In the genomic region with DNA sequence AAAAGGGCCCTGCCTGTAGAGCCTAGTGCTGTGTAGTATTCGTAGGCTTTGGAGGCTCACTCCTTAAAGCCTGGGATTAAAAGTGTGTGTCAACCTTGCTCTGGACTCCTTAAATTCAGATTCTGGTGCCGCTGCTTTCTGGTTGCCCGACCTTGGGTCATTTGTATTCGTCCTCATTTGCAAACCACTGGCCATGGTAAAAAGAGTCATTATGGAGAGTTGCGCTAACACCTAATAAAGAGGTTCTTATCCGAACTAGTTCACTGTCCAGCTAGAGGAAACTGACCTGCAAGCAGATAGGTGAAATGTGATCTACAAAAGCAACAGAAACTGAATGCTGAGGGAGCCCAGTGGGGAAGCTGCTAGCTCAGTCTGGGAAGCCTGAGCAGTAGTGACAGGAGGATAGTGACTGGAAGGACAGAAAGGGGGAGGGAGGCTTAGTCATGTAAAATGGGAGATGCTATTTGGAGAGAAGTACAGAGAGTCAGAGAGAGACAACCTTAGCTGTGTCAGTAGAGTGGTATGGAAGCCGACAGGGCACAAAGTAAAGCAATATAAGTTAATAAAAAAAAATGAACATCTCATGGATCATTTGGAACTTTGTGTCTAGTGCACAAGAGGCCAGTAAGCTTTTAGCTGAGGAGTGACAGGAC, we compare ENCODE assay signal across 7 mouse cellular contexts. TPM values are rescaled to one million over a fixed set of nuclear protein-coding genes. Genes with fewer than 3 reads are reported as not detected.
DNase-seq lines count a peak whose midpoint lies in the region; ATAC-seq and TF ChIP-seq lines count a peak whose summit lies in the region.

No protein-coding gene starts in this region.

- 67% methylated on average over 7 of the region's 7 CpGs for WGBS in liver, embryonic 11.5 days
- WGBS in forebrain, embryonic 12.5 days, result 56% methylated on average over 7 of the region's 7 CpGs
- 60% methylated on average over 7 of the region's 7 CpGs for WGBS in limb, embryonic 11.5 days
- 27% methylated on average over 7 of the region's 7 CpGs for WGBS in olfactory bulb, adult 2 months

- TF ChIP-seq CTCF in olfactory bulb, adult 2 months (IDR thresholded peaks at IDR 0.05; ENCODE audit: insufficient read depth, low read depth, low read length), result no peak

- peak overlapping the region; percentile 98 for H3K4me2 ChIP-seq in liver, embryonic 11.5 days
- H3K4me2 ChIP-seq in forebrain, embryonic 12.5 days, result peak overlapping the region; percentile 91
- peak overlapping the region; percentile 78; the same call in 1 of the 2 replicates for H3K4me2 ChIP-seq in limb, embryonic 11.5 days (ENCODE audit: low read depth, severe bottlenecking)

- H3K27me3 ChIP-seq in liver, embryonic 11.5 days (replicated peaks; ENCODE audit: control insufficient read depth, insufficient read depth, low read length), result no peaks in the 10 kb centered on the region
- H3K27me3 ChIP-seq in forebrain, embryonic 12.5 days, result no peaks in the 10 kb centered on the region
- H3K27me3 ChIP-seq in limb, embryonic 11.5 days (ENCODE audit: control insufficient read depth, insufficient read depth, low read length), result no peaks in the 10 kb centered on the region

- H3K27ac ChIP-seq in liver, embryonic 11.5 days (ENCODE audit: low read depth, low read length), result no peak overlapping the region
- no peak overlapping the region for H3K27ac ChIP-seq in forebrain, embryonic 12.5 days
- H3K27ac ChIP-seq in limb, embryonic 11.5 days (replicated peaks; ENCODE audit: low read depth, low read length), result no peak overlapping the region
- no peak overlapping the region for H3K27ac ChIP-seq in olfactory bulb, adult 2 months (ENCODE audit: insufficient read depth, low read depth, low read length)

- no peak for ATAC-seq in liver, embryonic 11.5 days (replicated peaks; ENCODE audit: low FRiP score)
- no peak for ATAC-seq in forebrain, embryonic 12.5 days (ENCODE audit: low FRiP score)
- no peak for ATAC-seq in limb, embryonic 11.5 days (ENCODE audit: insufficient number of reproducible peaks, low FRiP score, low TSS enrichment, low read depth)

- no peak overlapping the region for H3K9ac ChIP-seq in liver, embryonic 11.5 days (ENCODE audit: low read depth, low read length)
- H3K9ac ChIP-seq in forebrain, embryonic 12.5 days, result no peak overlapping the region; the same call in 1 of the 2 replicates
- H3K9ac ChIP-seq in limb, embryonic 11.5 days (ENCODE audit: low read length), result no peak overlapping the region

- no peak for DNase-seq in liver, embryonic 11.5 days (ENCODE audit: low spot score)
- DNase-seq in liver, result no peak
- DNase-seq in limb, embryonic 11.5 days (ENCODE audit: low spot score), result no peak
- DNase-seq in thymus, postnatal 4 days, result no peak
- no peak for DNase-seq in gastrocnemius, postnatal 10 days

- no peaks in the 10 kb centered on the region for H3K36me3 ChIP-seq in liver, embryonic 11.5 days (ENCODE audit: control insufficient read depth, insufficient read depth, low read length)
- no peaks in the 10 kb centered on the region for H3K36me3 ChIP-seq in forebrain, embryonic 12.5 days (replicated peaks)
- H3K36me3 ChIP-seq in limb, embryonic 11.5 days (ENCODE audit: control insufficient read depth, insufficient read depth, low read length), result no peaks in the 10 kb centered on the region

- peak overlapping the region; percentile 88 for H3K4me3 ChIP-seq in liver, embryonic 11.5 days (ENCODE audit: low read depth, low read length)
- peak overlapping the region; percentile 77; the same call in 1 of the 2 replicates for H3K4me3 ChIP-seq in forebrain, embryonic 12.5 days (replicated peaks)
- H3K4me3 ChIP-seq in limb, embryonic 11.5 days (ENCODE audit: low read depth, low read length), result no peak overlapping the region
- peak overlapping the region; percentile 14; the same call in 1 of the 2 replicates for H3K4me3 ChIP-seq in olfactory bulb, adult 2 months (ENCODE audit: insufficient read depth, low read depth, low read length)

- no peak for TF ChIP-seq POLR2A in olfactory bulb, adult 2 months (IDR thresholded peaks at IDR 0.05; ENCODE audit: insufficient read depth, low read depth, low read length)

- H3K4me1 ChIP-seq in liver, embryonic 11.5 days (replicated peaks; ENCODE audit: control insufficient read depth, insufficient read depth, low read length), result peaks cover 62% of the 10 kb centered on the region
- H3K4me1 ChIP-seq in forebrain, embryonic 12.5 days, result peaks cover 57% of the 10 kb centered on the region
- H3K4me1 ChIP-seq in limb, embryonic 11.5 days (ENCODE audit: control insufficient read depth, insufficient read depth, low read length), result peaks cover 20% of the 10 kb centered on the region
- H3K4me1 ChIP-seq in olfactory bulb, adult 2 months (ENCODE audit: control insufficient read depth, insufficient read depth, low read length), result peaks cover 41% of the 10 kb centered on the region

- no peaks in the 10 kb centered on the region for H3K9me3 ChIP-seq in liver, embryonic 11.5 days (ENCODE audit: control insufficient read depth, low read length)
- H3K9me3 ChIP-seq in forebrain, embryonic 12.5 days, result no peaks in the 10 kb centered on the region
- no peaks in the 10 kb centered on the region for H3K9me3 ChIP-seq in limb, embryonic 11.5 days (ENCODE audit: control insufficient read depth, low read length)

RNA-seq across cellular contexts. Expression of gene Stk40, which starts 1.5 kb away (rescaled TPM):
- 24.4 and 26.7 TPM in 2 replicates for polyA plus RNA-seq in liver, embryonic 11.5 days (2014; fragmentation: Nextera tagmentation; extraction: Ambion mirVana)
- polyA plus RNA-seq in forebrain, embryonic 12.5 days (2016; fragmentation: Nextera tagmentation; extraction: Ambion mirVana), result 42.8 and 48.5 TPM in 2 replicates
- polyA plus RNA-seq in limb, embryonic 11.5 days (2014; fragmentation: Nextera tagmentation; extraction: Ambion mirVana), result 27.8 and 30.4 TPM in 2 replicates
- polyA plus RNA-seq in olfactory bulb, adult 2 months (2012; ENCODE audit: insufficient read depth, insufficient read length, low replicate concordance, missing spikeins), result not detected in 2 replicates
- 10 to 100 TPM; 28.8 to 39.5 TPM for total RNA-seq in gastrocnemius, postnatal 10 days (2021)

RNA-seq across cellular contexts. Expression of gene Lsm10, which starts 8.8 kb away (rescaled TPM):
- polyA plus RNA-seq in liver, embryonic 11.5 days (2014; fragmentation: Nextera tagmentation; extraction: Ambion mirVana), result 46.6 and 53.3 TPM in 2 replicates
- 41.9 and 46.6 TPM in 2 replicates for polyA plus RNA-seq in forebrain, embryonic 12.5 days (2016; fragmentation: Nextera tagmentation; extraction: Ambion mirVana)
- 39.0 and 44.8 TPM in 2 replicates for polyA plus RNA-seq in limb, embryonic 11.5 days (2014; fragmentation: Nextera tagmentation; extraction: Ambion mirVana)
- not detected in 2 replicates for polyA plus RNA-seq in olfactory bulb, adult 2 months (2012; ENCODE audit: insufficient read depth, insufficient read length, low replicate concordance, missing spikeins)
- total RNA-seq in gastrocnemius, postnatal 10 days (2021), result 10 to 100 TPM in 1 of 2 experiments, 1 to 10 TPM in 1; 8.0 to 10.8 TPM

RNA-seq across cellular contexts. Expression of gene Eva1b, which starts 42.3 kb away (rescaled TPM):
- polyA plus RNA-seq in liver, embryonic 11.5 days (2014; fragmentation: Nextera tagmentation; extraction: Ambion mirVana), result 25.3 and 28.1 TPM in 2 replicates
- 13.1 and 15.9 TPM in 2 replicates for polyA plus RNA-seq in forebrain, embryonic 12.5 days (2016; fragmentation: Nextera tagmentation; extraction: Ambion mirVana)
- 64.3 and 70.3 TPM in 2 replicates for polyA plus RNA-seq in limb, embryonic 11.5 days (2014; fragmentation: Nextera tagmentation; extraction: Ambion mirVana)
- not detected in 2 replicates for polyA plus RNA-seq in olfactory bulb, adult 2 months (2012; ENCODE audit: insufficient read depth, insufficient read length, low replicate concordance, missing spikeins)
- 10 to 100 TPM; 20.0 to 25.5 TPM for total RNA-seq in gastrocnemius, postnatal 10 days (2021)

RNA-seq across cellular contexts. Expression of gene Oscp1, which starts 46.9 kb away (rescaled TPM):
- 6.6 TPM in 2 replicates for polyA plus RNA-seq in liver, embryonic 11.5 days (2014; fragmentation: Nextera tagmentation; extraction: Ambion mirVana)
- polyA plus RNA-seq in forebrain, embryonic 12.5 days (2016; fragmentation: Nextera tagmentation; extraction: Ambion mirVana), result 26.8 and 32.2 TPM in 2 replicates
- polyA plus RNA-seq in limb, embryonic 11.5 days (2014; fragmentation: Nextera tagmentation; extraction: Ambion mirVana), result 20.1 and 21.4 TPM in 2 replicates
- not detected in 2 replicates for polyA plus RNA-seq in olfactory bulb, adult 2 months (2012; ENCODE audit: insufficient read depth, insufficient read length, low replicate concordance, missing spikeins)
- 1 to 10 TPM; 2.9 to 3.5 TPM for total RNA-seq in gastrocnemius, postnatal 10 days (2021)

RNA-seq across cellular contexts. Expression of gene Sh3d21, which starts 58.0 kb away (rescaled TPM):
- 2.3 TPM in 2 replicates for polyA plus RNA-seq in liver, embryonic 11.5 days (2014; fragmentation: Nextera tagmentation; extraction: Ambion mirVana)
- 0.96 and 1.5 TPM in 2 replicates for polyA plus RNA-seq in forebrain, embryonic 12.5 days (2016; fragmentation: Nextera tagmentation; extraction: Ambion mirVana)
- polyA plus RNA-seq in limb, embryonic 11.5 days (2014; fragmentation: Nextera tagmentation; extraction: Ambion mirVana), result 5.4 and 5.5 TPM in 2 replicates
- not detected in 2 replicates for polyA plus RNA-seq in olfactory bulb, adult 2 months (2012; ENCODE audit: insufficient read depth, insufficient read length, low replicate concordance, missing spikeins)
- 1 to 10 TPM; 1.2 to 1.4 TPM for total RNA-seq in gastrocnemius, postnatal 10 days (2021)

Comparison
In these comparisons a context has a peak if more than half of its experiments do, and no peak if none do; other contexts are left out.
1. RNA of gene Stk40, which starts 1.5 kb away (polyA plus RNA-seq): 42.8 to 48.5 TPM in forebrain, embryonic 12.5 days, 27.8 to 30.4 TPM in limb, embryonic 11.5 days and 24.4 to 26.7 TPM in liver, embryonic 11.5 days; not detected in olfactory bulb, adult 2 months; every median in the first group is over 10 times any median in the second.
2. RNA of gene Lsm10, which starts 8.8 kb away (polyA plus RNA-seq): 46.6 to 53.3 TPM in liver, embryonic 11.5 days, 41.9 to 46.6 TPM in forebrain, embryonic 12.5 days and 39.0 to 44.8 TPM in limb, embryonic 11.5 days; not detected in olfactory bulb, adult 2 months; every median in the first group is over 10 times any median in the second.
3. RNA of gene Eva1b, which starts 42.3 kb away (polyA plus RNA-seq): 64.3 to 70.3 TPM in limb, embryonic 11.5 days, 25.3 to 28.1 TPM in liver, embryonic 11.5 days and 13.1 to 15.9 TPM in forebrain, embryonic 12.5 days; not detected in olfactory bulb, adult 2 months; every median in the first group is over 10 times any median in the second.
4. Peak in every context shown above with its lines, with median percentiles within 50 percentile points of each other: H3K4me2 ChIP-seq.